Mouse (Mus musculus) induced T-regulatory cell, adult 2 months (primary cell): ENCODE results near the gene Rfx8.
"Not testable (repeated sequence)": the region's sequence is repeated elsewhere in the genome, so short reads cannot be mapped to it uniquely, and the experiment has no call there.

Experiments used
- DNase-seq: peaks from one replicate; pipeline ENCODE4 v3.0.0-alpha.2; 2012; ENCODE audit warnings: low read depth

Gene Rfx8

DNA sequence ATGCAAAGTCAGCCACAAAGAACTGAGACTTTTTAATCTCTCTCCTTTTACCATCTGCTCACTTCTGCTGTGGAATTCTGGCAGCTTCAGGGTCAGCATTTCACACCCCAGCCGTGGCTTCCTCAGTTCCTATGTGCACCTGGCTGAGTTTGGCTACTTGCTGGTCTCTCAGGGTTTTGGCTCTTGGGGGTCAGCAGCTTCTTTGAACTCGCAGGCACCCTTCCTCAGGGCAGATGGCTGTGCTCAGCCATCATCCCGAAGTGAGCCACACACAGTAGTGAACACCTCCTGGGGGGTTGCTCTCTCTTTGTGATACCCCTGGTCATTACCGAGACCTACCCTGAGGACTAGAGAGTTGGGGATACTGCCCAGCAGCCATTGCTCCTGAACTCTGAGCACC, 29.7 kb downstream of the Rfx8 start:
- no peak for DNase-seq

DNA sequence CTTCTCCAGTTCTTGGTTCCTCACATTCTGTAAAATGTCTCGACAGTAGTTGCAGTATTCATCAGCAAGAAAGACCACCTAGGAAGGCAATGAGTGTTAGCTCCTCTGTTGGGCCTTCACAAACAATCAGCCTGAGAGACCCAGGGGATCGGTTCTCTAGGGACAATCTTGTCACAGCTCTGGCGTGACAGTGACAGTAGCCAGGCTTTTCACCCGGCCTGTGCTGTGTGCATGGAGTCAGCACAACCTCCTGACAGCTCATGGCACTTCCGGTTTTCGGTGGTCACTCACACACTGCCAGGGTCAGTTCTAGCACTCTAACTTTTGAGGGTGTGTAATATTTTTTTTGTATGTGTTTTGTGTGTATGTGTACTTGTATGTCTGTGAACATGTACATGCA, 32.2 kb downstream of the Rfx8 start:
- no peak for DNase-seq

DNA sequence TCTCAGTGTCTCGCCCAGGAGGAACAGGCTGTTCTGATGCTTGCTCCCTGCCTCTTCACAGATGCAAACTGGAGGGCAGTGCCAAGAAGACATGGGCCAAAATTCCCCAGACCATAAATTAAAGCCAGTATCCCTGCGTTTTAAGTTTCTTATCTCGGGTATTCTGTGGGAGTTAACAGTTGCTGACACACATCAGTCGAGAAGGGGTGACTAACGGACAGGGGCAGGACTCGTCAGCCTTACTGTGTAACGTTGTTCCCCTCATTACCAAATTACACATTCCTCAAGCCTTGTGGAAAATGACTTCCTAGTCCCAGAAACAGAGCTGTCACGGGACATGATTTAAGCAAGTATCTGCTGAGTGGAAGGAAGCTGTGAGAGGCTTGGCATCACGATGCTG, 33.5 kb downstream of the Rfx8 start:
- no peak for DNase-seq

DNA sequence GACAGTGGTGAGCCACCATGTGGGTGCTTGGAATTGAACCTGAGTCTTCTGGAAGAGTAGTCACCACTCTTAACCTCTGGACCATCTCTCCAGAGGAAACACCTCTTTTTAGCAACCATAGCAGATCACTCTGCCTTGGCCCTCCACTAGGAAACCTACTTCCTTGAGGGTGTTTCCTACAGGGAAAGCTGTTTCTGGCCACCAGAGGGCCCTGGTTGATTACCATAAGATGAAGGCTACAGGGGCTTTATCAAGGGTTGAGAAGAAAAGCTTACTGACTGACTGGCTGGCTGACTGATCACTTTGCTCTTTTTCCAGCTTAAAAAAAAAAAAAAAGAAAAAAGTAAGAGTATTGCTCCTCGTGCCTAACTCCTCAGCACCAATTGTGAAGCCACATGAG, 35.0 kb downstream of the Rfx8 start:
- peak; percentile 75 for DNase-seq

DNA sequence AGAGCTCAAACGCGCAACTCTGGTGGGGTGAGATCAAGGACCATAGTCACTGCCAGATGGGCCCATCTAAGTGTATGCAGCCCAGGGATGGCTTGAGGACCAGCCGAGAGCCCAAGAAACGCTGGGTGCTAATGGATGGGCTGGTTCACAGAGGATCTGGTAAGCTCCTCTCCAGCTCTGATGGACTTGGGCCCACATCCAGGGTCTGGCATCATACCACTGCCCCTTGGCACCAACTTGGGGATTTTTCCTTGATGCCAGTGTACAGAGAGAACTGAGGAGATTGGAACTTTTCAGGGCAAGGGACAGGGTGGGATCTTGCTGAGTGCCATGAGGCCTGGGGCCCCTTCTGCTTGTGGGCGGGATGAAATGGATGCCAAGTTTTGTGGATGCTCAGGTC, 39.2 kb downstream of the Rfx8 start:
- DNase-seq = no peak

DNA sequence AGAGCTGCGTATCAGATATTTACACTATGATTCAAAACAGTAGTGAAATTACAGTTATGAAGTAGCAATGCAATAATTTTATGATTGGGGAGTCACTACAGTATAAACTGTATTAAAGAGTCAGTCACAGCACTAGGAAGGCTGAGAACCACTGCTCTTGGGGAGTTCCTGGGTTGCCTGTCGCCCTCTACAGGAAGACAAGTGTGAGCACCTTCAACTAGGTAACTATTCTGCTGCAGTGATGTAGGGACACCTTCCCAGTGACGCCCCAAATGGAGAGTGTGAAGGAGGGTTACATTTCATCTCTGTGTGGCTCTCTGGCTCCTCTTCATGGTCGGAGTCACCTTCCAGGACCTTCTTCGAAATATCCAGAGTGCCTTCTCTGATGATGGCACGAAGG, 40.3 kb downstream of the Rfx8 start:
- DNase-seq = peak; percentile 47

DNA sequence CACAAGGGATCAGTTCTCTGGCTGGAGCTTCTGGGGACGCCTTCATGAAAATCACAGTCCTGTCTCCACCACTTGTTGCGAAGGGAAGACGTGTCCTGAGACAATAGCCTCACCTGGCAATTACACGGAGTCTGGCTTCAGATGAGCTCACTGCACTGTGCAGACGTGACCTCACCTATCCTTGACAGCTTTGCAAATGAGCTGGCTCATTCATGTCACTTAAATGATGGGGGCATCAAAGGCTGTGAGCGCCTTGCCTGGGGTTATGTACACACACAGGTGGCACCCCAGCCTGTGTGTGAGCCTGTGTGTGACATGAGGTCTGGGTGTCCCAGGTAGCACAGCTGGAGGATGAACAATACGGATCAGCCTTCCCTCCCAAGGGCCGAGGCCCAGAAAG, 41.9 kb downstream of the Rfx8 start:
- no peak for DNase-seq

DNA sequence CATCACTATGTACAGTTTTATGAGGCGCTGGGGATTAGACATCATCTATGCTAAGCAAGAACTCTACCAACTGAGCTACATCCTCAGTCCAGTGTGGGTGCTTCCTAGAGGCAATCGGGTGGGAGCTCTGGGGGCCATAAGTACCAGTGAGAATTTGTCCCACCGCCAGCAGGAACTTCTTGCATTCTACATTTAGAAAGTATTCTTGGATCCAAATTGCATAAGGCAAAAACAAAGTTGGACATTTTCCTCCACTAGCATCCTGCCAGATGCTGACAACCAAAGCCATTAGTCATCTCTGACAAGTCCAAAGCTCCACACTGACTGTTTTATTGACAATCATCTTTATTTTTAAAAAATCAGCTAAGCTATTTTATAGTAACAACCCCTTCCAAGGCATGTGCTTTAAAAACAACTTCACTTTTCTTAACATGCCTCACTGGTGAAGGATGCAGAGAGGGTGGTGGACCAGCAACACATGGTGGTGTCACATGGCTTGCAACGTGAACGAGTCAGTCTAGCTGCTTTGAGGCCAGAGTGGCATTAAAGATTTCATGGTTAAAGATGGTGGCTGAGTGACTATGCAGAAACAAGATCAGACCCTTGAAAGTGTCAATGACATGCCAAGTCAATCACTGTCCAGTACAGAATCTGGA, 44.4 kb downstream of the Rfx8 start:
- DNase-seq = no peak

DNA sequence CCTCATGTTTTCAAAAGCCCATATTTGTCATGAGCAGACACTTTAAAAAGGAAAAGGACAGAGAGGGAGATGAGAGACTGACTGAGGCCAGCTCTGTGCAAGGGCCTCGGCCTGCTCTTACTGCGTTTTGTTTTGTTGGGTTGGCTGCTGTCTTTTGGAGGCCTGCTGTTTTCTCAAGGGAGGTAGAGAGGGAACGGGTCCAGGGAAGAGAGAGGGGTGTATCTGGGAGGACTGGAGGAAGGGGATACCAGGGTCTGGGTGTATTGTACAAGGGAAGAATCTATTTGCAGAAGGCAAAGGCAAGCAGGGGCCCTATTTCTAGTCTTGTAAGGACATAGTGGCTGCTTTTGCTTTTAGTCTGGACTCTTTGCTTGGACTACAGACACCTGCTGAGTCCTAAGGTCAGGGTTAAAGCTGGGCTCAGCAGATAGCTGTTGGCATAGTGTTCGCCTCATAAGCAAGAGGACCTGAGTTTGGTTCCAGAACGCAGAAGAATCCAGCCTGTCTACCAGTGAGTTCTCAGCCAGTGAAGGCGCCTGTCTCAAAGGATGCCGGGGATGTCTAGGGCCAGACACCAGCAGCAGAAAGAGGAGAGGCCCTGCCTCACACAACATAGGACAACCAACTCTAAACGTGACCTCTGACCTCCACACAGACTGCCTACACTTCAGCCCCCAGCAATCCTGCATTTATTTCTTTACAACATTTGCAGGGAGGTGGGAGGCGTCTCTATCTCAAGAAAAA, 48.3 kb downstream of the Rfx8 start:
- DNase-seq = no peak

DNA sequence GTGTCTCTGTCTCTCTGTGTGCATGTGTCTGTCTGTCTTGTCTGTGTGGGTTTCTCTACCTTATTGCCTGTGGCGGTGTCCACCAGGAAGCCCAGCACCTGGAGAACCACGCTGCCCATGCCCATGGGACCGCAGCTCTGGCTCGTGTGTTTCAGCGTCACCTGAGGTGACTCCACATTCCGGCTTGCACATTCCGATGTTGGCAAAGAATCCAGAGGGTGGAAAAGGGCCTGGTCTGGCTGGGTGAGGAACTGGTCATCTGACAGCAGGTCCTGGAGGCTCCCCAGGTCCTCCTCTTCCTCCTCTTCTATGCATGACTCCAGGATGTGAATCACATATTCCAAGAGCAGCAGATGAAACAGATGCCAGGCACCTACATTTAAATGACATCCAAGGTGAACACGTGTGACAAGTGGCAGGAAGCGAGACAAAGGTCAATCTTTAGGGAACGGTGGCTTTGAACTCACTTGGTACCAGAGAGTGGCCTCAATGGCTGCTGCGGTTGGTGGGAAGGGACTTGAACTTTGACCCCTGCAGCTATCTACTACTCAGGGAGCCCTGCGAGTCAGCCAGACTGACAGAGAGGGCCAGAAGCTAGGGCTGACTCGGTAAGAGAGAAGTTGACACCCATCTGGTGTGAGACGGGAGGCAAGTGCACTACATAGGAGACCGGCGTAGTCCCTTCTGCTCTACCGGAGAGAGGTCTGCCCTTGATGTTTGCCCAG, 50.4 kb downstream of the Rfx8 start:
- no peak for DNase-seq

DNA sequence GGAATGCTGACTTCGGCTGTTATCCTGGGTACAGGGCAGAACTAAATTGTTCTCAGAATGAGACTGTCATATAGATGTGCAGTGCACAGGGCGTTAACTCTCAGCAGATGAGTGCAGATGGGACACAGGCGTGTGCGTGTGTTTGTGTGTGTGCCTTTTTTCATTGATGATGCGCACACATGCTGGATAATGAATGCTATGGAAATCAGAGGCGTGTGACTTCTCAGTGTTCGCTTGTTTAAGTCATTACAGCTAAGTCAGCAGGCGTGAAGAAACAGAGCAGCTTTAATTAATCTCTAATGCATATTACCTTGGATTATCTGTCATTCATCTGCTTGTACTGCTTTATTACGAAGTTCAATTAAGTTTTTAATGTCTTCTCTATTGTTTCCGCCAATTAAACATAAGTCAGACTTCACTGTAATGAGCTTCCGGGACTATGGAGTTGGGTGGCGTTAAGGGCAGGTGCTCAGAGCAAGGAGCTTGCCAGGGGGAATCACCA, 54.0 kb downstream of the Rfx8 start:
- no peak for DNase-seq

DNA sequence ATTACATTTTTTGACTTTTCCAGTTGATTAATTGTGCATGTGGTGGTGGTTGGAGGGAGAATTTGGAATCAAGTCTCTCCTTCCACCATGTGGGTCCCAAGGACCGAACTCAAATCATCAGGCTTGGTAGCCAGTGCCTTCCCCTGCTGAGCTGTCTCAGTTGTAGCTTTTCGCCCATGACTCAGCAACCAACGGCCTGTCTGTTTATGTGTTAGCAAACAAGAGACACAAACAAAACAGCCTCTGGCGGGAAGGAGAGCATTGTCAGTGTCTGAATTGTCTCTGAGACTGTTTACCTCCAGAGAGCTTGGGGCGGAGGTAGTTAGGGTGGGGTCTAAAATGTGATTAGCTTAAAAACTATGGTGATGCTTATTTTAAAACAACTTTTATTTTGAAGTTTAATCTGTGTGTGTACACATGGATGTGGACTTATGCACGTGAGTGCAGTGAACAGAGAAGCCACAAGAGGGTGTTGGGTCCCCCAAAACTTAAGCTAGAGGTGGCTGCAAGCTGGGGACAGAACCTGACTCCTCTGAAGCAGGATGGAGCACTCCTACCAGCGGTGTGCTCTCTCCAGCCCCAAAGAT, 56.7 kb downstream of the Rfx8 start:
- DNase-seq = no peak

DNA sequence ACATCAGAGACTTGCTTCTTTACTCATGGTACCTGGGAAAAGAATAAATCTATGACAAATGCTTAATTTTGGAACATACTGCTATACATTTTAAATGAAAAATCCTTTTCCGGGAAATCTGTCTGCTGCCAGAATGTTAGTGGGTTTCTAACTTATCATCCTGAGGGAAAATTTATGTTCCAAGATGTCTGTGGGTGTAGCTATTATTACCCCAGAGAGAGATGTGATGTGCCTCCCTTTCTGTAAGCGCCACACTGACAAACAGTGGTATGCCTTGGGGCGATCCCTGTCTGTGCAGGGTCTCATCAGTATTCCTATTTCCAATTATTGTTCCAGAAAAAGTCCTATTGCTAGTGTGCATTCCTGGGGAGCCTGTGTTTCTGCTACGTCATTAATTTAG, 57.7 kb downstream of the Rfx8 start:
- no peak for DNase-seq

DNA sequence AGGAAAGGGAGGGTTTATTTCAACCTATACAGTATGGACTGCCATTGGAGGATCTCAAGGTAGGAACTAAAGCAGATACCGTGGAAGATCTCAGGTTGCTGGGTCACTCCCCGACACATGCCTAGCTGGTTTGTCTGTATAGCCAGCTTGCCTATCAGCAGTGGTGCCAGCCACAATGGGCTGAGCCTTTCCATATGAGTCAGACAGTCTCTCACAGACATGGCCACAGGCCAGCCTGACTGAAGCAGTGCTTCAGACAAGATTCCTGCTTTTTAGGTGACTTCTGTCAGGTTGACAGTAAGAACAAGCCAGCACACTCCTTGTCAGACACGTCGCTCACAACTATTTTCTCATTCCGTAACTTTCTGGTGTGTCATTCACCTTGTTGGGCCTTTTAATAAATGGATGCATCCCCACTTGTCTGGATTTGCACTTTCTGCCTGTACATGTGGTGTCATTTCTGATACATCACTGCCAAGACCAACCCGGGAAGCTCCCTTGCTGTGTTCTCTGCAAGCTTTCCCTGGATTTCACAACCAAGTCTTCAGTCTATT, 63.7 kb downstream of the Rfx8 start:
- no peak for DNase-seq

DNA sequence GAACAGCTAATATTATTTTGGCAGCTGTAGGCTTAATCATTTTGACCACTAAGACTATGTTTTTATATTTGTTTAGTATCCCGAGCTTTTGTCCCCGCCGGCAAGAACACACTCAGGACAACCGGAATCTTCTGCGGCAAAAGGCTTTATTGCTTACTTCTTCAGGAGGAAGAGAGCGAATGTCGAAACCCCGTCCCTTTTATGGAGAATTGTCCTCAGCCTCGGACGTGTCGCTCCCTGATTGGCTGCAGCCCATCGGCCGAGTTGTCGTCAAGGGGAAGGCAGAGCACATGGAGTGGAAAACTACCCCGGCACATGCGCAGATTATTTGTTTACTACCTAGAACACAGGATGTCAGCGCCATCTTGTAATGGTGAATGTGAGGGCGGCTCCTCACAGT, 65.9 kb downstream of the Rfx8 start:
- DNase-seq = not testable (repeated sequence)

DNA sequence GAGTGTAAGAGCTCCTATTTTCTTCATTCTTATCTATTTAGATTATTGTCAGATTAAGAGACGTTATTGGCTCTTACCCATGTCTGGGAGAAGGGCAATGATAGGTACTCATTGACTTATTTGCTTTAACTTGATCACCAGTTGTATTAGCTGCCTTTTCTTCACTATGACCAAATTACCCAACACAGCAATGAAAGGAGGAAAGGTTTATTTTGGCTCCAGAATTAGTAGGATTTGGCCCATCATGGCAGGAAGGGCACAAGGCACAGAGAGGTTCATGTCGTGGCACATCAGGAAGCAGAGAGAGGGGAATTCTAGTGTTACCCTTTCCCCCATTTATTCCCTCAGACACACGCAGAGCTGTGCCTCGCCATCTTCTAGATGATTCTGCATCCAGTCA, 67.8 kb downstream of the Rfx8 start:
- DNase-seq = no peak

DNA sequence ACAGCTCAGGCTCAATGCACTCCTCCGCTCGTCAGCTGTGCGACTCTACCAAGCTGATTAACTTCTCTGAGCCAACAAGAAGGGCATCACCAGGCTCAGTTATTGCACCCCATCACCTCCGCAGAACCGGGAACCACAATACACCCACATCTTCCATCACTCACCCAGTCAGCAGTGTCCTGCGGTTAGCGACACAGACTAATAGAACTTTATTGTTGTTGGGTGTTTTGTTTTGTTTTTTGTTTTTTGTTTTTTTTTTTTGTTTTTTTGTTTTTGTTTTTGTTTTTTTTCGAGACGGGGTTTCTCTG, 69.6 kb downstream of the Rfx8 start, which contains the start of gene Creg2:
Creg2 (minus strand) TSS at position 234 of the 308 bp plus-strand sequence.
- peak; percentile 54 for DNase-seq

DNA sequence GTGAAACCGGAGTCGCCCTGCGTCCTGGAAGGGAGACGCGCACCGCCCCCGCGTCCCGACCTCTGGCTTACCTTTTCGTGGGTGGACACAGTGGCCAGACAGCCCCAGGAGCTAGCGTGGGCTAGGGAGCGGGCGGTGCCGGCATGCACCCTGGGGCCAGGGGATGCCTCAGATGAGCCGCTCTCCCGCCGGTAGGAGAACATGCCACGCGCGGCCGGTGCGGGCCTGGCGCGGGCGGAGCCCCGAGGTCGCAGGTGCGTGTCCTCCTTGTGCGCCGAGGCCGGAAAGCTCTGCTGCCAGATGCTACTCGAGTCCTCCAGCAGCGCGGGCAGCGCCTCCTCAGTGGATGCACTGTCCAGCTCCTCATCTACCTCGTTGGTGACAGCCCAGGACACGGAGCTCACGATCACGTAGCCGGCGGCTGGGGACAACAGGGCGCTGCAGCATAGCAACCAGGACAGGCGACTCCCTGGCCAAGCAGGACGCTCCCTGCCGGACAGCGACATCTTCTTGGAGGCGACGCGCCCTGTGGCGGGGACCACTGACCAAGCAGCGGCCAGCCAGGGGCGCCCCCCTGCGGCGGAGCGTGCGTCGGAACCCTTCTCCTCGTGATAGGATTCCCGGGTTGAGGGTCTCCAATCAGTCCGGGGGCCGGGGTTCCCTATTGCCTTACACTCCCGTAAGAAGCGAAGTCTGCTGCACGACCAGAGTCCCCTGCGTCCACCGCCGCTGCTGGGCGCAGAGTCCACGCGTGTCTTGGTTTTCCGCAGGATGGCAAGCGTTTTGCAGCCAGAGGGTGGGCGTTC, 70.2 kb downstream of the Rfx8 start:
- peak; percentile 32 for DNase-seq

DNA sequence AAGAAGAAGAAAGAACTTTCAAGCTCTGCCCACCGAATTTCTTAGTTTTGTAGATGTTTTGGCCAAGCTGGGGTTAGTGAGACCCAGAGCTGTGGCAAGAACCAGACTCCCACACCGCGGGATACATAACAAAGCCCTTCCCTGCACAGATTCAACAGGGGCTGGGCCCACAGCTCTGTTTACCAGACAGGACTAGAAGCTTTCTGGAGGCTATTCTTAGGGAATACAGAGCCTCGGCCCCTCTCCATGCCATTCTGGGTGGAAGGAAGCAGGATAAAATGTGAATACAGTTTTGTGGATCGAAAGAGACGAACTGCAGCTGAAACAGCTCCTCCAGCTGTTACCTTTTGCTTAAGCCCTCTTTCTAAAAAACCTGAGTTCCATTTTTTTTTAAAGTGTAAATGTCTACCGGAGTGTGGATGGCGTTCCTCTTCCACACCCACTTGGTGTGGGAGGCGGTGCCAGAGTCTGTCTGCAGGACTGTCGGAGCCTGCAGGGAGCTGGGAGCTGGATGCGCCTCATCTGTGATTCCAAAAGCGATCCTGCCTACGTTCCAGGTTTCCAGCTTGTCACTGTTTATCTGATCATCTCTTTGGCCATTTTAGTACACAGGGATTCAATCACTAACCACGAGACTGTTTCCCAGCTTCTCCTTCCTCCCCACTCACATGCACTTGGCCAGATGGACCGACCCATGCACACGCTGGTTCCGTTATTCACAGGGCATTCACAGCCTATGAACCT, 70.9 kb downstream of the Rfx8 start:
- no peak for DNase-seq

DNA sequence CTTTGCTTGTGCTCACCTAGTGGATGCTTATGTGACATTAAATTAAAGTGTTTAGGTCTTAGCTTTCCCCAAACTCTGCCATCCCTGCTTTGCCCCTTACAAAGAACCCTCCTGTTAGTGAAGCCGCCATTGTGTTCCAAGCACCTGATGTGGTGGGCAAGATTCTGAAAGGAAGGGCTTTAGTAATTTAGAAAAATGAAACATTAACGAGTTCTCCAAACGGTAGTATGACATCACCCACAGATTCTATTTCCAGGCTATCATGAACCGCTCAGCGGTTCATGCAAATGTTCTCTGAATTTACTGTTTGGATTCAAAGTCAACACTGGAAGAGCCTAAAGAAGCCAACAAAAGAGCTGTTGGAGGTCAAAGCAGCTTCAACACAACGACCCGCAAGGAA, 72.2 kb downstream of the Rfx8 start:
- no peak for DNase-seq
